Mouse (Mus musculus) cerebellum, adult 11-12 months (tissue): ENCODE data around the gene Prss35.

Experiments used
- DNase-seq: peaks from one replicate; pipeline ENCODE4 v3.0.0; 2022

The Prss35 gene

GRCm38 (mm10) chr9:86800600-86801163 is 57.2 kb downstream of the Prss35 start:
- DNase-seq = no peak
